Mouse (Mus musculus) cerebellum, adult 11-12 months (tissue): Measurements from ENCODE around the gene Tcp11l1.

Experiments
- DNase-seq: peaks from one replicate; pipeline ENCODE4 v3.0.0; 2022

The Tcp11l1 gene

DNA sequence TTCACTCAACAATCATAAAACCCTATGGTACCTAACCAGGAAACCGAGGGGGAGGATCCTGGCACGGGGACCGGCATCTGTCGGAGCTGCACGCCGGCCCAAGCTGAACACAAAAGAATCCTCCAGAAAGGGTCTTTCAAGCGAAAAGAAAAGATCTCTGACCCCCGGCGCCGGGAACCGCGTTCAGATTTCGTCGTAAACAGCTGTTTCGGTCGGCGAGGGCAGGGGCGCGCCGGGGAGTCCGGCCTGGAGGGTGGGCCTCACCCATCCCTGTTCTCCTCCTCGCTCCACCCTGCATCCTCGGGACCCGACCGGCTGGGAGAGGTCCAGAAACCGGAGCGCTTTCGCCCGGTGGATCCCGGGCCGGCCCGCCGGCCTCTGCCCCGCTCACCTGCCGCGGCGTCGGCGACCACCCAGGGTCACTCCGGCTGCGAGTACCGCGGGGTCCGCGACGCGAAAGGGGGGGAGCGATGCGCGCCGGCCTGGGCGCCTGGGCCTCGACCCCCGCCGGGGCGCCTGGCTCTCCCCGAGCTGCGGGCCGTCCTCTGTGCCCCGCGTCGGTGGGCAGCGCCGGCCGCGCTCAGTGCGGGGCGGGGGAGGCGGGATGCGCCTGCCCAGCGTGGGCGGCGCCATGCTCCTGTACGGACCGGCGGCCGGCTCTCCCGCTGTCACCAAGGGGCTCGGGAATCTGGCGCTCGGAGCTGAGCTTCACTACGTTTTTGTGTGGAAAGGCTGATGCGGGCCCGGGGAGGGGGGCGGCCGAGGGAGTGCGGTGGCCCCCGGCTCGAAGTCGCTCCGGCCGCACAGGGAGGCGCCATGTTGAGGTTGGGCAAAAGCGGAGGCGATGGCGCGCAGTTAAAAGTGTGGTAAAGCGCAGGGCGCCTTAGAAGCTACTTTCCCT is at the start of gene Tcp11l1:
TSS of gene Tcp11l1 (minus strand) at position 585 of the 901 bp plus-strand sequence.
- DNase-seq = peak; percentile 76

DNA sequence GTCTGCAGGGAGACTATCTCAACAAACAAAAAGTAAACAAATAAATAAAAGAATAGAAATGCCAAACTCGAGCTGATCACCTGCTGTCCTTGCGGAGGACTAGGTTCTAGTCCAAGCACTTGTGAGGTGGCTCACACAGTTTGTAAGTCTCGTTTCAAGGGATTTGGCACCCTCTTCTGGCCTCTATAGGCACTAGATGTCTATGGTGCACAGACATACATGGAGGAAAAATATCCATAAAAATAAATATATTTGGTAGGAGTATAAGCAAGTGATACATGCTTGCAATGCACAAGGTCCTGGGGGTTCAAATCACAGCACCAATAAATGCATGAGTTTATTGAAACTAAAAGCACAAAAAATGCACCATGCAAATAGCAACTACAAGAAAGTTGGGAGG is 38.6 kb upstream of the Tcp11l1 start:
- no peak for DNase-seq

DNA sequence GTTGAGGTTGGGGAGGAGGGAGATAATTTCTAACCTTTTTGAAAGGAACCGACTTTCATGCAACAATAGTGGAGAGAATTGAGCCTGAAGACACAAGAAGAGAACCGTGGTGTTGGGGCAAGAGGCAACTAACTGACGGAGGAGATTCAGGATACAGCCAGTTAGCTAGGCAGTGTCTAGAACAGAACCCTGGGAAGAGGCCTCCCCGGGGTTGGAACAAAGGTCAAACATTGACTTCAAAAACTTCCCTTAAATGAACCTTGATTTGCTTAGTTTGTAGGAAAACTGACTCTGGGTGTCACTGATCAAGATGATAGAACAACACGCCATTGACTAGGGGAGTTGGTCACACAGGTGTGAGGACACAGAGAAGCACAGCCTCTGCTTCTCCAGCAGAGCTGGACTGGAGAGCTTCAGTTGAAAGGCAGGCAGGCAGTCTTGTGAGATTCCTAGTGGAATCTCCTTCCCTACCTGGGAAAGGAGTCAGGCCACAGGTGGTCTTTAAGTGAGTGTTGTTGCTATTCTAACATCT is 36.7 kb upstream of the Tcp11l1 start:
- no peak for DNase-seq

DNA sequence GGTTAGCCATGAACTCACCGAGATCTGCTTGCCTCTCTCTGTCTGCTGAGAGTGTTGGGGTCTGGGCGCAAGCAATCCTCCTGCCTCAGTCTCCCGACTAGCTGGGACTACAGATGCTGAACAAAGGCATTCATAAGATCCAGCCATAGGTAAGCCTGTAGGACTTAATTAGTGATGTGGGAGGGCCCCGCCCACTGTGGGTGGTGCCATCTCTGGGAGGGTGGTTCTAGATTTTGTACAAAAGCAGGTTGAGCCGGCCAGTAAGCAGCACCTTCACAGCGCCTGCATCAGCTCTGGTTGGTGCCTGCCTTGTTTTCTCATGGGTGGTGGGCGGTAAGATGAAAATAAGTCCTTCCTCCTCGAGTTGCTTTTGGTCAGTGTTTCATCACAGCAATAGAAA is 34.3 kb upstream of the Tcp11l1 start:
- no peak for DNase-seq

DNA sequence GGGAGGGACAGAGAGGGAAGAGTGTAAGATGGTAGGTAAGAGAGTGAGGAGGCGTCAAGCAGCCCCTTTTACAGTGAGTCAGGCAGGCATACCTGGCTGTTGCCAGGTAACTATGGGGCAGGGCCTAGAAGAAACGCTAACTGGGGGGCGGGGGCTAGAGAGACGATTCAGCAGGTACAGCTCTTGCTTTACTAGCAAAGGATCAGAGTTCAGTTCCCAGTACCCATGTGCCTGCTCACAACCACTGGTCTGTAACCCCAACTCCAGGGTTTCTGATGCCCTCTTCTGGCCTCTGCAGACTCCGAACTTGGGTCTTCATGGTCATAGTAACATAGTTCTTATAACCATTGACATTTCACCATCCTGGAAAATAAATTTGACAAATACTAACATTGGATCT is 32.0 kb upstream of the Tcp11l1 start:
- no peak for DNase-seq

DNA sequence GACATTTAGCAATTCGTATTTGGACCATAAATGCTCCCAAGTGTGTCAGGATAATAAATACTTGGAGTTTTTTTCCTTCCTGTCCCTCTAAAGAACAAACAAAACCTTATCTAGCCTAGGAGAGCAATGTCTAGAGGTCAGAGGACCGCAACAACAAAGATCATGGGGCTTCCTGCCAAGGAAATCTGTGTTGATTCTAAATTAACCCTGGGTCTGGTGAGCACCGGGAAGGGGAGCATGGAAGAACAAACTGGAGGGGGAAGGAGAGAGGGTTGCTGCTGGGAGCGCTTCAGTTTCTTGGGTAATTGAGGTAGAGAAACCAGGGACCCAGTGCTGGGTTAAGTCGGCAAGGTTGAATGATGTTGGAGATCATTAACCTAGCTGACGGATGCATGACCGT is 31.2 kb upstream of the Tcp11l1 start:
- no peak for DNase-seq

DNA sequence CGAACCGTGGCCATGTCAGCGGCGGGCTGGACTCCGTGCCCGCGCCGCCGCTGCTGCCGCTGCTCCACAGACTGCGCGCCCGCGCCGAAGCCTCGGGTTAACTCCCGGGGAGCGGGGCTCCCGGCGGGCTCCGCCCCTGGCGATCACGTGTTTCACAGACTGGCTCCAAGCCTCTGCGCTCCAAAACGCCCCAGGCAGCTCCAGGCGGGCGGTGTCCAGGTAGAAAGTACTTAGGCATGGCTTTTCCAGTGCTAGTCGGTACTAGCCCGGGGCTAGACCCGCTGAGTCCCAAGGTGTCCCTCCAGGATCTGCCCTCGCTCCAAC is 30.7 kb upstream of the Tcp11l1 start, which contains the start of gene Depdc7:
TSS of gene Depdc7 (minus strand) at position 138 of the 324 bp plus-strand sequence.
- DNase-seq = peak; percentile 79

DNA sequence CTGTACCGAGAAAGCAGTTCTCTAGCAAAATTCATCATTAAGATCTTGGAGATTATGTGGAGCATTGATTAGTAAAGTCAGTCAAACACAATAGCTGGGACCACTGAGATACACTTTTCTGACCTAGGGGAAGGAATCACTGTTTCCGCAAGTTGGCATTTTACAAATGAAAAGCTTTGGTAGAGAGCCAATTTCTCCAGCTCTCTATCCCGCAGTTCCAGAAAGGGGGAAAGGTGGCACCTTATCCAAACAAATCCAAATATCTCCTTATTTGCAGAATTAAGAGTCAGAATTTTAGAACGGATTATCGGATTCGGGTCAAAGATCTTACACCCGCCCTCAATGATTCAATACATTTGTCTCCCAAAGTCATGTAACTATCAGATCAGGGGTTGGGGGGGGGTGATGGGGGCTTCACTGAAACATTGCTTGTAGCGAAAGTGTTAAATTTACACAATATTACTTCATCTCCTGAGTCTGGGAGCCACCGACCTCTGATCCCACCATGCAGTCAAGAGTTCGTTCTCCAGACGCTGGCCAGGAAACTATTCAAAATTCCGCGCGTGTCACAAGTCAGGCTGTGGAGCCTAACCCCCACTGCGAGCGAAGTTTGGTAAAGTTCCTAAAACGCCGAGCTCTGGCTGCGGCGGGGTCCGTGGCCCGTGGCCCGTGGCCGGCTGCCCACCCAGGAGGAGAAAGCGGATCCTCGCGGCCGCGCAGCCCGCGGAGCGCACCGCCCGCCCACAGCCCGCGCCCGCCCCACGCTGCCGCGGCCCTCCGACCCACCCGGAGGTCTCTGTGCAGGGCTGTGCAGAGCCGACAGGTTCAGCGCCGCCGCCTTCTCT is 30.1 kb upstream of the Tcp11l1 start:
- DNase-seq = no peak

DNA sequence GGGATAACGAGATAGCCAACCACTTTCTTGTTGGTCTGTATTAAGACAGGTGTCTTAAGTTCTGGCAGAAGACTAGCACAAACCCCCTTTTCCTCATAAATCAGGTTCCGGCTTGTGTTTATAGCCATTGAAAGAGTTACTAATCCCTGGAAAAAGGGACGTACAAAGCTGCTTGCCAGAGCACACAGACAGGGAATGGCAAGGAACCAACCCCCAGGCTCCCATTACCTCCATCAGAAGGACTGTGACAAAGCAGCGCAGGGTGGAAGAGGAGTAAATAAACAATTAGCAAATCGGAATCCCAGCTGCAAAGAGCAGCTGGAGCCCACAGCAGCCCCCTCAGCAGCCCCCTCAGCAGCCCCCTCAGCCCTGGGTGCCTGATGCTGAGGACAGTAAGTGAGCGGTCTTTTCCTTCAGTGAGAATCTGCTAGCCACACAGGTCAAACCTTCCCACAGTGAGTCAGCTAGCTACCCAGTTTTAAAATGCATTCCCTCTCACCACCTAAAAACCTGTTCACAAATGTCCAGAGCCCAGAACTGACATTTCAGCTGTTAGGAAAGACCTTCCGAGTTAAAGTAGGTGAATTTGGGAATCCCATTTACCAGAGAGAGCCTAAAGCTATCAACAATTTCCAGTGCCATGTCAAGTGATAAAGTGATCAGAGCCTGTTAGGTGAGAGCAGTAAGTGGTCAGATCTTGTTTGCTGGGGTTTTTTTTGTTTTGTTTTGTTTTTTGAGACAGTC is 29.2 kb upstream of the Tcp11l1 start:
- no peak for DNase-seq

DNA sequence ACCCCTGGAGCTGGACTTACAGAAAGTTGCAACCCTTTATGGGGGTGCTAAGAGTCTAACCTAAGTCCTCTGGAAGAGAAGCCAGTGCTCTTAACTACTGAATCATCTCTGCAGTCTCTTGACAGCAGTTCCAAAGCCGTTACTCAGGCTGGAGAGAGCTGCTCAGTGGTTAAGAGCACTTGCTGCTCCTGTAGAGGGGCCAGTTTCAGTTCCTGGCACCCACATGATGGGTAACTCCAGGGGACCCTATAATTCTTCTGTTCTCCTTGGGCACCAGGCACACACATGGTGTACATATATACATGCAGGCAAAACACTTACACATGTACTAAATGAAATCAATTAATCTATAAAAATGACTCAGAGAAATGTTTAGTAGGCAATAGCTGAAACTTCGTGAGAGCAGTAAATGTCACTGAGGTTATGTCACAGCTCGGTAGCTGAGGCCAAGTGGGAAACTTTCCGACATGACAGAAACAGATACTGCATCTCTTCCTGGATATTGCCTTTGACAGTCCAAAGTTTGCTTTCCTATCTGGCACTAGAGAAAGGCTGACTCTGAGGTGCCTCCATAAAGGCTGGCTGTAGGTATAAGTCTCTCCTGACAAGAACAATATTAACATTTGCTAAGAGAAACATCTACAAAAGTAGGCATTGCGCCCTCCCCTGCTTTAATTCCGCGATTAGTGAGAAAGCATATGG is 28.4 kb upstream of the Tcp11l1 start:
- no peak for DNase-seq

DNA sequence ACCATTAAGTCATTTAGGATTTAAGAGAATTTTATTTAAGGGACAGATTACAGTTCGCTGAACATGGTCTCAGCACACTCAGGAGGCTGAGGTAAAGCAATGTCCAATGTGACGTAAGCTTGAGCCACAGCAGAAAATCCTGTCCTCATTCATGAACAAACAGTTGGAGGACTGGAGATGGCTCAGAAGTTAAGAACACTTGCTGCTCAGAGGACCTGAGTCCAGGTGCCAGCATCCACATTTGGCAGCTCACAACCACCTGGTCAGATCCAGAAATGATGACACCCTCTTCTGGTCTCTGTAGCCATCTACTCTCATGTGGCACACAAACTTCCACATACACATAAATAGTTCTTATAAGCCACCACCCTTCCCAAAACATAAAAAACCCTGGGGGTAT is 27.7 kb upstream of the Tcp11l1 start:
- no peak for DNase-seq

DNA sequence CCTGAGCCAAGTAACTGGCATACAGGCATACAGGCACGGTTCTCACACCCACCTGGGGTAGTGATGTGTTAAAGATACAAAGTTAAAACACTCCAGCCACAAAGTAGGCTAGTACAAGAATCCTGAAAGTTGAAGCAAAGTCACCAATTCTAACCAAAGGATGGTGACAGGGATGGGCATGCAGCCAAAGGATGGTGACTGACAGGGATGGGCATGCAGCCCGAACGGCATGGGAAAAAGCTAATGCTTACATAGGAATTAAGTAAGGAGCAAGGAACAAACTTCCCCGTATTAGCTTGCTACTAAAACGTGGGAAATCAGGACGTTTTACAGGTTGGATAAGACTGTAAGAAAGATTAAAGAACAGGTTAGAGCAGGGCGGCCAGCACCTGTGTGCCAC is 24.3 kb upstream of the Tcp11l1 start:
- no peak for DNase-seq

DNA sequence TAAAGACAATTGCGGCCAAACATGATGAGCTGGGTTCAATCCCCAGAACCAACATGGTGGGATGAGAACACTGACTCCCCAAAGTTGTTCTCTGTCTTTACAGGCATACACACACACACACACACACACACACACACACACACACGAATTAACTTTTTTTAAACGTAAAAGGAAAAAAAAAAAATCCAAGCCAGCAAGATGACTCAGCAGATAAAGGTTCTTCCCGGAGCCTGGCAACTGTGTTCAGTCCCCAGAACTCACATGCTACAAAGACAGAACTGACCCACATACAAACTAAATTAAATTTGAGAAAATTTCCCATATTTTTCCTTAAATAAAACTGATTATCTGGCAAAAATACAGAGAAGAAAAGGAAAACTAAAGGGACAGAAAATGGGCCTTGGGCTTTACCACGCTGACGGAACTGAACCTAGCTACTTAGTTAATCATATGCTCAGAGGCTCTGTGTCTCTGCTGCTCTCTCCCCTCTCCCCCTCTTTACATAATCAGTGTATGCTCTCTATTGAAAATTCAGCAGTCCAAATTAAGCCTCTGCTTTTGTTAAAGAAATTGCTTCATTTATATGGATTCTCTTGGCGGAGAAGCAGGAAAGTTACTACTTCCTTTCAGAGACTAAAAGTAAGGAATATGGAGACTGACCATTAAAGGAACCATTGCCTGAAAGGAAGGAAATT is 20.7 kb upstream of the Tcp11l1 start:
- DNase-seq = no peak

DNA sequence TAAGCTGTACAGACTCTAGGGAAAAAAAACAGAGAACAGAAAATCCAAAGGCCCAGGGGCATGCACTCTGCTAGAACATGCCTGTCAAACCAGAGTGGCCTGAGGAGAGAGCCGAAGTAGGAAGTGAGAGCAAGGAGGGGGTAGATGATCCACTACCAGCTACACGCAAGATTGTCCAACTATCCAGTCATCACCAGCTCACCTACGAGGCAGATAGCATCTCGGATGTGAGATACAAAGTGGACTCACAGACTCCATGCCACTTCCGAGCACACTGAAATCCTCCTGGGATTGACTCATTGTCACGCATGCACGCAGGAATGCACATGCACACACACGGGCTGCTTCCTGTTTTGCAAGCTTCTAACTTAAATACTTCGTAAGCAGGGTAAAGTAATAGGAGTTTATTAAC is 20.1 kb upstream of the Tcp11l1 start:
- no peak for DNase-seq

DNA sequence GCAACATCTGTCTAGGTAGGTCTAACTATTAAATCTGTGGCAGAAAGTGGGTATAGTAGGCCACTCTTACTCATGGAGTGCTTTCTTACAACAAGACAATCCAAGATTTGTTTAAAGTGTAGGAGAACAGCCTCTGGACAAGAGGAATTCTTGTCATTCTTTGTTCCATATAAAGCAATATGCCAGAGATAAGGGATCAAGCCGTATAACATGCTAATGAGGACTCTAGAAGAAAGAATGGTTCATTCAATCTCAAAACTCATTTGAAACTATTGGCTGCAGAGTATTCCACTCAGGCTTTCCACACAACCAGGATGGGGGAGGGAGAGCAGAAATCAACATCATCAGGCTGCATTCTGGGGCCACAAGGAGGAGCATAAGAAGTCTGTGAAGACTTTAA is 15.4 kb upstream of the Tcp11l1 start:
- no peak for DNase-seq

DNA sequence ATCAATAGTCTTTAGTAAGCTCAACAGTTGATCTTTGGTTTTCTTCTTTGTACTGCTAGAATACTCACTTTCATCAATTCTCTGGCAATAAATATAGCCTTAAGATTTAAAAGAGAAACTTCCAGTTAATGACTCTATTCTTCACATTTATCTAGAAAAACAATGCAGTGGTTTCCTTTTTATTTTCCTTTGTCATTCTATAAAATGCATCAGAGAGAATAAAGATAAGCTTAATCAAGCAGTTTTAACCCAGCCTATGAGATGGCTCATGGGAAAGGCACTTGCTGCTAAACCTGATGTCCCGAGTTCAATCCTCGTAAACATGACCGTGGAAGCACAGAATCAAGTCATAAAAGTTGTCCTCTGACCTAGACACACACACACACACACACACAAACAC is 10.1 kb upstream of the Tcp11l1 start:
- DNase-seq = no peak

DNA sequence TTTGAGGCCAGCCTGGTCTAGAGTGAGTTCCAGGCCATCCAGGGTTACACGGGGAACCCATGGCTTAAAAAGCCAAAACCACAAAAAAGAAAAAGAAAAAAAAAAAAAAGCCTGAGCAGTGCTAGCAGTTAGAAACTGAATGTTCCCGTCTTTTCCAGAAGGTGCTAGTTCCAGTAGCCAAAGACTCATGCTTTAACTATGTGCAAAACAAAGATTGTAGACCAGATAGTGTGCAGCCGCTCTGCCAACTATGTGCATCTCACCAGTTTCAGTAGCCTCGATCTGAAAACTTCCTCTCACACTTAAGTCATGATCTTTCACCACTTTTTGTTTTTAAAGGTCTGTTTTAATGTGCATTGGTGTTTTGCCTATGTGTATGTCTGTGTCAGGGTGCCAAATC is 5.9 kb upstream of the Tcp11l1 start:
- no peak for DNase-seq

DNA sequence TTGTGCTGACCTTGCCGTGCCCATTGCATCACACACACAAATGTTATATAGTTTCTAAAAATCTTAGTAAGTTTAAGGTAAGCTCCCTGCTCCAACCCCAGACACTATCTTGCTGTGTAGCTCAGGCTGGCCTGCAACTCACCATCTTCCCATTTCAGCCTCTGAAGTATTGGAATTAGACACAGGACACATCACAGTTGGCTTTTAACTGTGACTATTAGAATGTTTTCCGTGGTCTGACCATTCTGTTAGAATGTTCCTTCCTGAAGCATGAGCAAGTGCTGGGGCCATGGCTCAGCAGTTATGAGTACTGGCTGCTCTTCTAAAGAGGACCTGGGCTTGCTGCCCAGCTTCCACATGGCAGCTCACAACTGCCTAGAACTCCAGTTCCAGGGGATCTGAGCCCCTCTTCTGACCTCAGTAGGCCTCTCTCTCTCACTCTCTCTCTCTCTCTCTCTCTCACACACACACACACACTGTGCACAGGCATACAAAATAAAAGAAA is 5.3 kb upstream of the Tcp11l1 start:
- no peak for DNase-seq

DNA sequence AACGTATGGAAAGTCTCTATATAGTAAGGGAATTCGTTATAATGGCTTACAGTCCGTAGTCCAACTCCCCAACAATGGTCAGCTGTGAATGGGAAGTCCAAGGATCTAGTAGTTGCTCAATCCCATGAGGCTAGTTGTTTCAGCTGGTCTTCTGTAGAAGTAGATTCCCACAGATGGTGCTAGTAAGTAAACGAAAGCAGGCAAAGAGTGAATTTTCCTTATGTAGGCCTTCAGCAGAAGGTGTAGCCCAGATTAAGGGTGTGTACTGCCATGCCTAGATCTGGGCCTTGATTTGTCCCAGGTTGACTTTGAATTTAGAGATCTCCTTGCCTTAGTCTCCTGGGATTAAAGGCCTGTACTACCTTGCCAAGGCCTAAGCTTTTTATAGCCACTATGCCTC is 4.3 kb upstream of the Tcp11l1 start, which contains the start of gene Pin1rt1:
TSS of gene Pin1rt1 (minus strand) at position 101 of the 400 bp plus-strand sequence.
- no peak for DNase-seq

DNA sequence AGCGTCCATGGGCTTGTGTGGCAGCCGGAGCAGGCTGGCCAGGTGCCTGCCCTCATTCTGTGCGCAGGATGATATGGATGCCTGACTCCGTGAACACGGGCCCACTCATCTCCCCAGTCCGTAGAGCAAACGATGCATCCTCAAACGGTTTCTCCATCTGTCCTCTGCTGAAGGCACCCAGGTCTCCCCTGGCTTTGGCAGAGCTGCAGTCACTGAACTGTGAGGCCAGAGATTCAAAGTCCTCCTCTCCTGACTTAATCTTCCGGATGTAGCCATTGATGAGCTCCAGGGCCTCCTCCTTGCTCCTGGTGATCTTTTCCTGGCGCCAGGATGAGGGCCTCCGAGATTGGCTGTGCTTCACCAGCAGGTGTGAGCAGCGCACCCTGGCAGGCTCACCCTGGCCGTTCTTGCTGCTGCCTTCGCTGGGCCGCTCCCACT is 2.3 kb upstream of the Tcp11l1 start:
- peak; percentile 76 for DNase-seq

DNA sequence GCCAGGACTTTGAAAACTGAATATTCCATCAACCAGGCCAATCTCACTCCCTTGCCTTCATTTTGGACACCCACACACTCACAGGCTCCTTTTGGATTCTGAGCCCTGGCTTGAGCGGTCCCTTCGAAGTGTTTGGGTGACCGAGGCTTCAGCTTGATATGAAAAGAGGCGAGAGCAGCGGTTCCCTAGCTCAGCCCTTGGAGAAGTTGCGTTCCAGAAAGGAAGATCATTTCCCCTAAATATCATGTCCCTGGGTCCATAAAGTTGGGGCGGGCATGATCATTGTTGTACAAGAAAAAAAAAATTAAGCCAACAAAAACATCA is 479 bp upstream of the Tcp11l1 start:
- DNase-seq = no peak
